Mouse (Mus musculus) forebrain, postnatal 0 days (tissue): ENCODE results near the gene Klrb1c. TPM values are rescaled to one million over a fixed set of nuclear protein-coding genes. Genes with fewer than 3 reads are reported as not detected.
"Not testable (repeated sequence)": the region's sequence is repeated elsewhere in the genome, so short reads cannot be mapped to it uniquely, and the experiment has no call there.

Source experiments
- ATAC-seq: fragments of 200-750 bp; cut with Nextera tagmentation; 2 replicates; pipeline ENCODE4 v1.8.0; 2017; ENCODE audit warnings: mild to moderate bottlenecking, moderate library complexity
- DNase-seq: peaks from one replicate; pipeline ENCODE4 v3.0.0-alpha.2; 2015
- H3K27ac ChIP-seq: fragments of 300-500 bp; sonication (generic); 2 replicates; pipeline ENCODE4 v1.5.1; 2014; ENCODE audit warnings: low read depth, mild to moderate bottlenecking, antibody characterized with exemption, low read length, moderate library complexity, mixed read lengths
- H3K27me3 ChIP-seq: fragments of 300-500 bp; sonication (generic); 2 replicates; pipeline ENCODE4 v1.6.1; 2014; ENCODE audit warnings: mild to moderate bottlenecking, low read length, mixed read lengths; ENCODE audit not compliant: insufficient read depth
- H3K36me3 ChIP-seq: fragments of 300-500 bp; sonication (generic); 2 replicates; pipeline ENCODE4 v1.6.1; 2014; ENCODE audit warnings: mild to moderate bottlenecking, moderate library complexity; ENCODE audit not compliant: insufficient read depth
- H3K4me1 ChIP-seq: fragments of 300-500 bp; sonication (generic); 2 replicates; pipeline ENCODE4 v1.6.1; 2014; ENCODE audit warnings: antibody characterized with exemption; ENCODE audit not compliant: insufficient read depth
- H3K4me2 ChIP-seq: fragments of 300-500 bp; sonication (generic); 2 replicates; pipeline ENCODE4 v1.6.1; 2014; ENCODE audit warnings: low read depth, mild to moderate bottlenecking, moderate library complexity
- H3K4me3 ChIP-seq: fragments of 300-500 bp; sonication (generic); 2 replicates; pipeline ENCODE4 v1.5.1; 2014; ENCODE audit warnings: low read depth, low read length, mixed read lengths
- H3K9ac ChIP-seq: fragments of 300-500 bp; sonication (generic); 2 replicates; pipeline ENCODE4 v1.6.1; 2014; ENCODE audit warnings: mild to moderate bottlenecking
- H3K9me3 ChIP-seq: fragments of 300-500 bp; sonication (generic); 2 replicates; pipeline ENCODE4 v1.6.1; 2016; ENCODE audit warnings: low read length
- CTCF ChIP-seq: sonication (generic); IDR thresholded peaks from 2 replicates; pipeline ENCODE4 v1.5.1; 2016; ENCODE audit warnings: antibody characterized with exemption, control low read depth, low read depth
- WGBS: fragments of 180-500 bp; shearing (Covaris S2); extraction: QIAGEN DNeasy Blood & Tissue Kit; methylation state at CpG from one replicate; pipeline ENCODE4 v1.1.7; 2014; 5-methylcytosine and 5-hydroxymethylcytosine counted together
- polyA plus RNA-seq: library from polyadenylated mRNA; unstranded; fragments of >200 nt; fragmentation: Nextera tagmentation; extraction: Ambion mirVana; gene quantifications from 2 replicates; pipeline ENCODE4 v1.2.1, GENCODE M21; 2015
- total RNA-seq: library from RNA; depleted of rRNA; stranded (reverse); fragments of >200 nt; gene quantifications from 2 replicates; pipeline ENCODE4 v1.2.3, GENCODE M21; 2014

The Klrb1c gene
- total and polyA plus RNA-seq, 2 experiments from 2014 or later = 0.24 TPM

- Histone ChIP-seq H3K9me3 (no peaks in the 10 kb centered on the region), H3K27ac (peak overlapping the region; percentile 71), H3K36me3 (no peaks in the 10 kb centered on the region), H3K4me2 (peak overlapping the region; percentile 52), H3K4me1 (no peaks in the 10 kb centered on the region), H3K9ac (peak overlapping the region; percentile 44), H3K4me3 (peak overlapping the region; percentile 61), H3K27me3 (no peaks in the 10 kb centered on the region)
- peak; percentile 47 for DNase-seq
- no peak for ATAC-seq
- no peak for TF ChIP-seq CTCF
- 7% methylated on average over 15 of the region's 15 CpGs for WGBS
Observed at GRCm38 (mm10) chr6:128797936-128798771, 9.1 kb upstream of the Klrb1c start.

- H3K4me2 ChIP-seq = peak overlapping the region; percentile 52
- H3K9me3 ChIP-seq = no peaks in the 10 kb centered on the region
- DNase-seq = no peak
- TF ChIP-seq CTCF = no peak
- no peaks in the 10 kb centered on the region for H3K36me3 ChIP-seq
- ATAC-seq = no peak
- H3K4me1 ChIP-seq = no peaks in the 10 kb centered on the region
- WGBS = 76% methylated on average over 12 of the region's 12 CpGs
- no peaks in the 10 kb centered on the region for H3K27me3 ChIP-seq
- peak overlapping the region; percentile 61; the same call in 1 of the 2 replicates for H3K4me3 ChIP-seq
- H3K27ac ChIP-seq = peak overlapping the region; percentile 35; the same call in 1 of the 2 replicates
- H3K9ac ChIP-seq = no peak overlapping the region
Observed at GRCm38 (mm10) chr6:128797185-128797905, 8.3 kb upstream of the Klrb1c start.

- Histone ChIP-seq H3K4me3 (no peak overlapping the region), H3K27ac (no peak overlapping the region), H3K9ac (no peak overlapping the region), H3K4me2 (no peak overlapping the region), H3K36me3 (no peaks in the 10 kb centered on the region), H3K9me3 (no peaks in the 10 kb centered on the region), H3K4me1 (no peaks in the 10 kb centered on the region), H3K27me3 (no peaks in the 10 kb centered on the region)
- DNase-seq (no peak), ATAC-seq (no peak)
- TF ChIP-seq CTCF = no peak
- WGBS = 73% methylated on average over 8 of the region's 8 CpGs
Observed at GRCm38 (mm10) chr6:128796321-128796955, 7.4 kb upstream of the Klrb1c start.

- Histone ChIP-seq H3K4me2 (no peak overlapping the region), H3K9ac (no peak overlapping the region), H3K4me1 (no peaks in the 10 kb centered on the region), H3K27me3 (no peaks in the 10 kb centered on the region), H3K27ac (no peak overlapping the region), H3K9me3 (no peaks in the 10 kb centered on the region), H3K4me3 (no peak overlapping the region), H3K36me3 (no peaks in the 10 kb centered on the region)
- DNase-seq = no peak
- no peak for TF ChIP-seq CTCF
- ATAC-seq = no peak
- 71% methylated on average over 6 of the region's 6 CpGs for WGBS
Observed at GRCm38 (mm10) chr6:128793734-128794133, 4.7 kb upstream of the Klrb1c start.

- H3K9ac ChIP-seq, DNase-seq: not testable (repeated sequence)
Observed at GRCm38 (mm10) chr6:128790491-128790994, 1.5 kb upstream of the Klrb1c start.

GRCm38 (mm10) chr6:128788517-128788916 is 498 bp downstream of the Klrb1c start:
- Histone ChIP-seq H3K9ac (no peak overlapping the region), H3K27me3 (no peaks in the 10 kb centered on the region), H3K27ac (no peak overlapping the region), H3K4me3 (no peak overlapping the region), H3K4me2 (no peak overlapping the region), H3K9me3 (no peaks in the 10 kb centered on the region), H3K36me3 (no peaks in the 10 kb centered on the region), H3K4me1 (no peaks in the 10 kb centered on the region)
- no peak for DNase-seq
- 72% methylated on average over 1 of the region's 1 CpGs for WGBS
- no peak for TF ChIP-seq CTCF
- ATAC-seq = no peak

More at GRCm38 (mm10) chr6:128790491-128790994, 1.5 kb upstream of the Klrb1c start:
- H3K27ac ChIP-seq, H3K4me3 ChIP-seq, H3K36me3 ChIP-seq, H3K9me3 ChIP-seq, ATAC-seq, H3K4me1 ChIP-seq, H3K4me2 ChIP-seq, H3K27me3 ChIP-seq: not testable (repeated sequence)
- WGBS = 88% methylated on average over 4 of the region's 4 CpGs

GRCm38 (mm10) chr6:128786396-128786795 is 2.6 kb downstream of the Klrb1c start:
- H3K4me3 ChIP-seq, H3K9me3 ChIP-seq, H3K9ac ChIP-seq, ATAC-seq, DNase-seq, H3K36me3 ChIP-seq, H3K4me2 ChIP-seq, H3K27ac ChIP-seq, H3K27me3 ChIP-seq, H3K4me1 ChIP-seq: not testable (repeated sequence)
- 88% methylated on average over 1 of the region's 1 CpGs for WGBS
